Mouse (Mus musculus) kidney, adult 8-10 months (tissue): ENCODE data around the gene Mn1.
A peak's percentile ranks its signal among the peaks of the same experiment; 100 is the strongest.

Experiments used
- DNase-seq, 2 experiments: peaks; one replicate each; pipeline ENCODE4 v3.0.0; 2022

The Mn1 gene

GRCm38 (mm10) chr5:111416591-111417374, at the start of gene Mn1:
Gene Mn1, plus strand, starts transcription at chr5:111417362.
- peak; percentile 76 to 86 for DNase-seq

- DNase-seq, result no peak
Measured at GRCm38 (mm10) chr5:111367937-111368517, 49.1 kb upstream of the Mn1 start.

- DNase-seq, result no peak
Measured at GRCm38 (mm10) chr5:111368576-111368975, 48.6 kb upstream of the Mn1 start.

GRCm38 (mm10) chr5:111375616-111376015, 41.5 kb upstream of the Mn1 start:
- peak; percentile 47 to 49 for DNase-seq

- DNase-seq, result no peak
Measured at GRCm38 (mm10) chr5:111376276-111377020, 40.7 kb upstream of the Mn1 start.

- peak; percentile 24 to 30 for DNase-seq
Measured at GRCm38 (mm10) chr5:111378126-111378993, 38.8 kb upstream of the Mn1 start.

GRCm38 (mm10) chr5:111383335-111383734, 33.8 kb upstream of the Mn1 start:
- DNase-seq, result no peak

- no peak for DNase-seq
Measured at GRCm38 (mm10) chr5:111390911-111391310, 26.3 kb upstream of the Mn1 start.

- no peak for DNase-seq
Measured at GRCm38 (mm10) chr5:111391485-111391884, 25.7 kb upstream of the Mn1 start.

- DNase-seq, result peak; percentile 62 to 72
Measured at GRCm38 (mm10) chr5:111393346-111394197, 23.6 kb upstream of the Mn1 start.

- no peak for DNase-seq
Measured at GRCm38 (mm10) chr5:111394198-111395053, 22.7 kb upstream of the Mn1 start.

- no peak for DNase-seq
Measured at GRCm38 (mm10) chr5:111395771-111396170, 21.4 kb upstream of the Mn1 start.

- DNase-seq, result no peak
Measured at GRCm38 (mm10) chr5:111396199-111396598, 21.0 kb upstream of the Mn1 start.

- no peak for DNase-seq
Measured at GRCm38 (mm10) chr5:111398471-111398870, 18.7 kb upstream of the Mn1 start.

- no peak for DNase-seq
Measured at GRCm38 (mm10) chr5:111399271-111399670, 17.9 kb upstream of the Mn1 start.

- DNase-seq, result no peak
Measured at GRCm38 (mm10) chr5:111401879-111402650, 15.1 kb upstream of the Mn1 start.

GRCm38 (mm10) chr5:111402651-111402996, 14.5 kb upstream of the Mn1 start:
- no peak for DNase-seq

- DNase-seq, result no peak
Measured at GRCm38 (mm10) chr5:111404721-111405120, 12.4 kb upstream of the Mn1 start.

- DNase-seq, result no peak
Measured at GRCm38 (mm10) chr5:111408470-111409105, 8.6 kb upstream of the Mn1 start.
